Mouse (Mus musculus) WW6 (cell line): ENCODE data around the gene Fmo1.
"Not testable (repeated sequence)": the region's sequence is repeated elsewhere in the genome, so short reads cannot be mapped to it uniquely, and the experiment has no call there.

Source experiments
- DNase-seq: peaks from one replicate; pipeline ENCODE4 v3.0.0-alpha.2; 2013; ENCODE audit warnings: low read depth, low spot score

The Fmo1 gene

DNA sequence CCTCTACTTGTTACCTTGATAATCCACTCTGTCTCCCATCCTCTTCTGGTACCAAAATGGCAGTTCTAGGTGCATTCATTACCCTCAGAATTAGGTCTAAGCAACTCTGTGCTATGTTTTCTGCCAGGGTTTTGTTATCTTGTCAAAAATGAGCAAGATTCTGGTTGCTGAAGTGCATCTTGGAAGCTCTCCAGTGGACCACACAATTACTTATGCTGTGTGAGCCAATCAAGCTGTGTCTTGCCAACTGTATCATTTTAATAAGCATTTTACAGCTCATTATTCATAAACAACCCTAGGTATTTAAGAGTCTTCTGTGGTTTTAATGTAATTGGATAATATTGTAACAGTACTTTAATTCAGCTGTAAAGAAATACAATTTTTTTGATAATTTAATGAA is 70.0 kb downstream of the Fmo1 start:
- no peak for DNase-seq

DNA sequence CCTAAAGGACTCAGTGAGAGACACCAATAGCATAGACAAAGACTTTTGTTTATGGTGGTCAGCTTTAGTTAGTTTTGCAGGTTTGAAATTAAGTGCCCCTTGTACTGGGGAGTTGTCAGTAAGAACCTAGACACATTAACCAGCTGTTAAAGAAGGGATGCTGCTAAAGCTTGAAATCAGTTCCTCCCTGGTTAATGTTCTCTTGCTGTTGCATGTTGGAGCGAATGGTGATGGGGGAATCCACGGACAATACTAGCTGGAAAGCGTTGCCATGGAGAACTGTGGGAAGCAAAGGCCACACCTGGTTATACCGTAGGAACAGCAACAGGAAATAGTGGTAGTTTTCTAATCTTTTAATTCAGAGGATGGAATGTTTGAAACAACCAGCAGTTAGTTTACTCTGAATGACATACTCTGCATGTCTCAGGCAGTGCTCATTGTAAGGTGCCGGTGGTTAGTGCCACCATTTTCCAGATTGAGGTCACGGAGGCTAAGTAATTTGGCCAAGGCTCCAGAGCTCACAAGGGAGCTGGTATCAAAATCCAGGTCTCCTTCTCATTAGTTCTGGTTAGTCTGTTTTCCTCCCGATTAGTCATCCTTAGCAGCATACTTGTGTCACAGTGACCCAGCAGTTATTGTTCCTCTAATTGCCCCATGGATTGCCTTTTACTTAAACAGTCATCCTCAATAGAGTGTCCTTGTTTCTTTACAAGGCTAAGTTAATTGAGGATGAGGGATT is 73.9 kb downstream of the Fmo1 start:
- DNase-seq = no peak

- no peak for DNase-seq
These were observed 81.2 kb downstream of the Fmo1 start for GRCm38 (mm10) chr1:162785222-162785621.

GRCm38 (mm10) chr1:162783669-162784248 is 82.7 kb downstream of the Fmo1 start:
- DNase-seq = no peak

DNA sequence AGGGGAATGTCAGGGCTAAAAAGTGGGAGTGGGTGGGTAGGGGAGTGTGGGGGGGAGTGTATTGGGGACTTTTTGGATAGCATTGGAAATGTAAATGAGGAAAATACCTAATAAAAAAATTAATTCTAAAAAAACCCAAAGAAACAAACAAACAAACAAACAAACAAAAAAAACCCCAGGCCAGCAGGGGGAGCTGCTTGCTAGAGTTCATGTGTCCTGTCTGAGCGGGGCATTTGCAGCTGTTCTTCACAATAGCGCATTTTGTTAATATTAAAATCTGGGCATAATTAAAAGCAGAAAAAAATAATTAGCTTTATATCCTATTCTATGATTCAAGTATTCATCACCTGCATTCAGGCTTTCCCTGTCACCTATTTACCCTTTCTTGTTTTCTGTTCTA is 85.4 kb downstream of the Fmo1 start:
- DNase-seq = not testable (repeated sequence)
